Mouse (Mus musculus): ENCODE measurements around the gene Dhcr24. TPM values are rescaled to one million over a fixed set of nuclear protein-coding genes. Genes with fewer than 3 reads are reported as not detected.
A peak's percentile ranks its signal among the peaks of the same experiment; 100 is the strongest.

Gene Dhcr24
- polyA plus RNA-seq, 1 experiment from 2014 or later, result 2.0 TPM

GRCm38 (mm10) chr4:106590871-106591270 lies 30.0 kb downstream of the Dhcr24 start:
- ATAC-seq (ENCODE audit: low read depth), result no peak
- Histone ChIP-seq H3K27ac (ENCODE audit: low read length) (no peak overlapping the region), H3K27me3 (ENCODE audit: control insufficient read depth, insufficient read depth, low read depth, low read length) (no peaks in the 10 kb centered on the region), H3K4me1 (replicated peaks; ENCODE audit: control insufficient read depth, insufficient read depth, low read length) (peaks cover 10% of the 10 kb centered on the region; the same call in 1 of the 2 replicates), H3K9ac (ENCODE audit: low read length) (no peak overlapping the region), H3K4me2 (ENCODE audit: low read depth, low read length) (no peak overlapping the region), H3K4me3 (ENCODE audit: low read length) (no peak overlapping the region), H3K36me3 (ENCODE audit: control insufficient read depth, insufficient read depth, low read length) (peaks cover 17% of the 10 kb centered on the region), H3K9me3 (ENCODE audit: control insufficient read depth, low read length) (no peaks in the 10 kb centered on the region)
- WGBS, result 78% methylated on average over 9 of the region's 9 CpGs

- ATAC-seq (ENCODE audit: low read depth), result no peak
- no peaks in the 10 kb centered on the region for H3K9me3 ChIP-seq (ENCODE audit: control insufficient read depth, low read length)
- 52% methylated on average over 7 of the region's 7 CpGs for WGBS
Observed at GRCm38 (mm10) chr4:106593636-106594035, 32.8 kb downstream of the Dhcr24 start.

GRCm38 (mm10) chr4:106596200-106596599 lies 35.4 kb downstream of the Dhcr24 start:
- no peak overlapping the region for H3K4me3 ChIP-seq (ENCODE audit: low read length)
- H3K9me3 ChIP-seq (ENCODE audit: control insufficient read depth, low read length), result no peaks in the 10 kb centered on the region
- ATAC-seq (ENCODE audit: low read depth), result no peak
- H3K36me3 ChIP-seq (ENCODE audit: control insufficient read depth, insufficient read depth, low read length), result no peaks in the 10 kb centered on the region
- H3K4me1 ChIP-seq (replicated peaks; ENCODE audit: control insufficient read depth, insufficient read depth, low read length), result no peaks in the 10 kb centered on the region
- H3K9ac ChIP-seq (ENCODE audit: low read length), result no peak overlapping the region
- no peak overlapping the region for H3K27ac ChIP-seq (ENCODE audit: low read length)
- 59% methylated on average over 3 of the region's 3 CpGs for WGBS
- no peak overlapping the region for H3K4me2 ChIP-seq (ENCODE audit: low read depth, low read length)
- no peaks in the 10 kb centered on the region for H3K27me3 ChIP-seq (ENCODE audit: control insufficient read depth, insufficient read depth, low read depth, low read length)

More at GRCm38 (mm10) chr4:106593636-106594035, 32.8 kb downstream of the Dhcr24 start:
- Histone ChIP-seq H3K36me3 (ENCODE audit: control insufficient read depth, insufficient read depth, low read length) (no peaks in the 10 kb centered on the region), H3K9ac (ENCODE audit: low read length) (no peak overlapping the region), H3K4me2 (ENCODE audit: low read depth, low read length) (no peak overlapping the region), H3K4me3 (ENCODE audit: low read length) (no peak overlapping the region), H3K27me3 (ENCODE audit: control insufficient read depth, insufficient read depth, low read depth, low read length) (no peaks in the 10 kb centered on the region), H3K27ac (ENCODE audit: low read length) (no peak overlapping the region), H3K4me1 (replicated peaks; ENCODE audit: control insufficient read depth, insufficient read depth, low read length) (peaks cover 10% of the 10 kb centered on the region; the same call in 1 of the 2 replicates)

GRCm38 (mm10) chr4:106597055-106597454 lies 36.2 kb downstream of the Dhcr24 start:
- Histone ChIP-seq H3K9me3 (ENCODE audit: control insufficient read depth, low read length) (no peaks in the 10 kb centered on the region), H3K4me1 (replicated peaks; ENCODE audit: control insufficient read depth, insufficient read depth, low read length) (no peaks in the 10 kb centered on the region), H3K4me2 (ENCODE audit: low read depth, low read length) (no peak overlapping the region), H3K36me3 (ENCODE audit: control insufficient read depth, insufficient read depth, low read length) (no peaks in the 10 kb centered on the region), H3K27ac (ENCODE audit: low read length) (no peak overlapping the region), H3K4me3 (ENCODE audit: low read length) (no peak overlapping the region), H3K27me3 (ENCODE audit: control insufficient read depth, insufficient read depth, low read depth, low read length) (no peaks in the 10 kb centered on the region), H3K9ac (ENCODE audit: low read length) (no peak overlapping the region)
- no peak for ATAC-seq (ENCODE audit: low read depth)
- WGBS, result 72% methylated on average over 9 of the region's 9 CpGs

- Histone ChIP-seq H3K4me1 (replicated peaks; ENCODE audit: control insufficient read depth, insufficient read depth, low read length) (no peaks in the 10 kb centered on the region), H3K27ac (ENCODE audit: low read length) (no peak overlapping the region), H3K36me3 (ENCODE audit: control insufficient read depth, insufficient read depth, low read length) (no peaks in the 10 kb centered on the region), H3K4me3 (ENCODE audit: low read length) (no peak overlapping the region), H3K27me3 (ENCODE audit: control insufficient read depth, insufficient read depth, low read depth, low read length) (no peaks in the 10 kb centered on the region), H3K4me2 (ENCODE audit: low read depth, low read length) (no peak overlapping the region), H3K9ac (ENCODE audit: low read length) (no peak overlapping the region), H3K9me3 (ENCODE audit: control insufficient read depth, low read length) (no peaks in the 10 kb centered on the region)
- 77% methylated on average over 4 of the region's 4 CpGs for WGBS
- no peak for ATAC-seq (ENCODE audit: low read depth)
Observed at GRCm38 (mm10) chr4:106597741-106598140, 36.9 kb downstream of the Dhcr24 start.

GRCm38 (mm10) chr4:106599415-106599814 lies 38.6 kb downstream of the Dhcr24 start:
- Histone ChIP-seq H3K27ac (ENCODE audit: low read length) (no peak overlapping the region), H3K4me1 (replicated peaks; ENCODE audit: control insufficient read depth, insufficient read depth, low read length) (no peaks in the 10 kb centered on the region), H3K4me2 (ENCODE audit: low read depth, low read length) (no peak overlapping the region), H3K4me3 (ENCODE audit: low read length) (no peak overlapping the region), H3K9ac (ENCODE audit: low read length) (no peak overlapping the region), H3K27me3 (ENCODE audit: control insufficient read depth, insufficient read depth, low read depth, low read length) (no peaks in the 10 kb centered on the region), H3K36me3 (ENCODE audit: control insufficient read depth, insufficient read depth, low read length) (no peaks in the 10 kb centered on the region), H3K9me3 (ENCODE audit: control insufficient read depth, low read length) (no peaks in the 10 kb centered on the region)
- no peak for ATAC-seq (ENCODE audit: low read depth)
- WGBS, result 60% methylated on average over 1 of the region's 1 CpGs

- Histone ChIP-seq H3K4me3 (ENCODE audit: low read length) (no peak overlapping the region), H3K4me1 (replicated peaks; ENCODE audit: control insufficient read depth, insufficient read depth, low read length) (no peaks in the 10 kb centered on the region), H3K9me3 (ENCODE audit: control insufficient read depth, low read length) (no peaks in the 10 kb centered on the region), H3K27me3 (ENCODE audit: control insufficient read depth, insufficient read depth, low read depth, low read length) (no peaks in the 10 kb centered on the region), H3K9ac (ENCODE audit: low read length) (no peak overlapping the region), H3K4me2 (ENCODE audit: low read depth, low read length) (no peak overlapping the region), H3K27ac (ENCODE audit: low read length) (no peak overlapping the region), H3K36me3 (ENCODE audit: control insufficient read depth, insufficient read depth, low read length) (no peaks in the 10 kb centered on the region)
- ATAC-seq (ENCODE audit: low read depth), result no peak
- WGBS, result 59% methylated on average over 4 of the region's 4 CpGs
Observed at GRCm38 (mm10) chr4:106600770-106601169, 39.9 kb downstream of the Dhcr24 start.

GRCm38 (mm10) chr4:106606639-106607554 lies 46.1 kb downstream of the Dhcr24 start:
- no peaks in the 10 kb centered on the region for H3K4me1 ChIP-seq (replicated peaks; ENCODE audit: control insufficient read depth, insufficient read depth, low read length)
- peak; percentile 87 for ATAC-seq (ENCODE audit: low read depth)
- H3K27me3 ChIP-seq (ENCODE audit: control insufficient read depth, insufficient read depth, low read depth, low read length), result no peaks in the 10 kb centered on the region
- H3K4me2 ChIP-seq (ENCODE audit: low read depth, low read length), result peak overlapping the region; percentile 48
- H3K9me3 ChIP-seq (ENCODE audit: control insufficient read depth, low read length), result no peaks in the 10 kb centered on the region
- peak overlapping the region; percentile 55; the same call in 1 of the 2 replicates for H3K9ac ChIP-seq (ENCODE audit: low read length)
- H3K4me3 ChIP-seq (ENCODE audit: low read length), result 0 out of 2 replicates have a peak overlapping the region, but pooled peaks have one; percentile 1
- 38% methylated on average over 18 of the region's 18 CpGs for whole genome bisulfite sequencing
- H3K27ac ChIP-seq (ENCODE audit: low read length), result no peak overlapping the region
- H3K36me3 ChIP-seq (ENCODE audit: control insufficient read depth, insufficient read depth, low read length), result no peaks in the 10 kb centered on the region

GRCm38 (mm10) chr4:106607905-106608304 lies 47.1 kb downstream of the Dhcr24 start:
- 83% methylated on average over 1 of the region's 1 CpGs for whole genome bisulfite sequencing
- no peaks in the 10 kb centered on the region for H3K4me1 ChIP-seq (replicated peaks; ENCODE audit: control insufficient read depth, insufficient read depth, low read length)
- no peak overlapping the region for H3K27ac ChIP-seq (ENCODE audit: low read length)
- H3K9ac ChIP-seq (ENCODE audit: low read length), result no peak overlapping the region
- no peak overlapping the region for H3K4me3 ChIP-seq (ENCODE audit: low read length)
- H3K27me3 ChIP-seq (ENCODE audit: control insufficient read depth, insufficient read depth, low read depth, low read length), result no peaks in the 10 kb centered on the region
- no peaks in the 10 kb centered on the region for H3K9me3 ChIP-seq (ENCODE audit: control insufficient read depth, low read length)
- H3K36me3 ChIP-seq (ENCODE audit: control insufficient read depth, insufficient read depth, low read length), result no peaks in the 10 kb centered on the region
- no peak for ATAC-seq (ENCODE audit: low read depth)
- no peak overlapping the region for H3K4me2 ChIP-seq (ENCODE audit: low read depth, low read length)
